Mouse (Mus musculus): ENCODE results near the gene Mpc1. TPM values are rescaled to one million over a fixed set of nuclear protein-coding genes. Genes with fewer than 3 reads are reported as not detected.
"Not testable (repeated sequence)": the region's sequence is repeated elsewhere in the genome, so short reads cannot be mapped to it uniquely, and the experiment has no call there.

Mpc1 gene
- total and polyA plus RNA-seq, 2 experiments from 2014 or later = 306 to 559 TPM

GRCm38 (mm10) chr17:8255583-8255982 lies 27.1 kb upstream of the Mpc1 start:
- Histone ChIP-seq H3K27ac (ENCODE audit: low read depth, low read length) (no peak overlapping the region), H3K9me3 (ENCODE audit: low read length) (no peaks in the 10 kb centered on the region), H3K4me2 (ENCODE audit: low read depth) (no peak overlapping the region), H3K4me3 (ENCODE audit: low read depth, low read length) (no peak overlapping the region), H3K36me3 (ENCODE audit: insufficient read depth) (no peaks in the 10 kb centered on the region), H3K9ac (no peak overlapping the region), H3K27me3 (ENCODE audit: insufficient read depth, low read length) (no peaks in the 10 kb centered on the region), H3K4me1 (ENCODE audit: insufficient read depth) (no peaks in the 10 kb centered on the region)
- DNase-seq (no peak), ATAC-seq (no peak)
- TF ChIP-seq CTCF (IDR thresholded peaks at IDR 0.05; ENCODE audit: low read depth) = no peak
- 88% methylated on average over 6 of the region's 6 CpGs for WGBS

- Histone ChIP-seq H3K27ac (ENCODE audit: low read depth, low read length) (no peak overlapping the region), H3K9me3 (ENCODE audit: low read length) (no peaks in the 10 kb centered on the region), H3K9ac (no peak overlapping the region), H3K27me3 (ENCODE audit: insufficient read depth, low read length) (no peaks in the 10 kb centered on the region), H3K4me2 (ENCODE audit: low read depth) (no peak overlapping the region), H3K4me1 (ENCODE audit: insufficient read depth) (no peaks in the 10 kb centered on the region), H3K36me3 (ENCODE audit: insufficient read depth) (no peaks in the 10 kb centered on the region), H3K4me3 (ENCODE audit: low read depth, low read length) (no peak overlapping the region)
- 80% methylated on average over 8 of the region's 8 CpGs for WGBS
- no peak for ATAC-seq
- TF ChIP-seq CTCF (IDR thresholded peaks at IDR 0.05; ENCODE audit: low read depth) = no peak
- no peak for DNase-seq
These were observed 25.7 kb upstream of the Mpc1 start for GRCm38 (mm10) chr17:8256982-8257381.

GRCm38 (mm10) chr17:8264638-8265037 lies 18.1 kb upstream of the Mpc1 start:
- H3K4me2 ChIP-seq (ENCODE audit: low read depth); H3K36me3 ChIP-seq (ENCODE audit: insufficient read depth); H3K9me3 ChIP-seq (ENCODE audit: low read length); H3K4me1 ChIP-seq (ENCODE audit: insufficient read depth); H3K4me3 ChIP-seq (ENCODE audit: low read depth, low read length); H3K27me3 ChIP-seq (ENCODE audit: insufficient read depth, low read length); H3K27ac ChIP-seq (ENCODE audit: low read depth, low read length); H3K9ac ChIP-seq: not testable (repeated sequence)
- WGBS = 21% methylated on average over 7 of the region's 7 CpGs
- TF ChIP-seq CTCF (IDR thresholded peaks at IDR 0.05; ENCODE audit: low read depth) = peak; percentile 83
- ATAC-seq (peak; percentile 85), DNase-seq (peak; percentile 88)

GRCm38 (mm10) chr17:8272054-8272749 lies 10.5 kb upstream of the Mpc1 start:
- 53% methylated on average over 6 of the region's 6 CpGs for WGBS
- no peak for ATAC-seq
- Histone ChIP-seq H3K27me3 (ENCODE audit: insufficient read depth, low read length) (no peaks in the 10 kb centered on the region; the same call in 1 of the 2 replicates), H3K9ac (no peak overlapping the region), H3K36me3 (ENCODE audit: insufficient read depth) (no peaks in the 10 kb centered on the region), H3K4me2 (ENCODE audit: low read depth) (no peak overlapping the region), H3K9me3 (ENCODE audit: low read length) (no peaks in the 10 kb centered on the region), H3K4me3 (ENCODE audit: low read depth, low read length) (no peak overlapping the region), H3K4me1 (ENCODE audit: insufficient read depth) (no peaks in the 10 kb centered on the region), H3K27ac (ENCODE audit: low read depth, low read length) (no peak overlapping the region)
- no peak for TF ChIP-seq CTCF (IDR thresholded peaks at IDR 0.05; ENCODE audit: low read depth)
- no peak for DNase-seq

- no peaks in the 10 kb centered on the region for H3K9me3 ChIP-seq (ENCODE audit: low read length)
- no peaks in the 10 kb centered on the region for H3K4me1 ChIP-seq (ENCODE audit: insufficient read depth)
- no peaks in the 10 kb centered on the region; the same call in 1 of the 2 replicates for H3K27me3 ChIP-seq (ENCODE audit: insufficient read depth, low read length)
- H3K36me3 ChIP-seq (ENCODE audit: insufficient read depth) = no peaks in the 10 kb centered on the region
- H3K9ac ChIP-seq = no peak overlapping the region
- H3K4me3 ChIP-seq (ENCODE audit: low read depth, low read length) = no peak overlapping the region
- WGBS = 77% methylated on average over 6 of the region's 6 CpGs
- no peak for DNase-seq
- ATAC-seq = no peak
- H3K4me2 ChIP-seq (ENCODE audit: low read depth) = no peak overlapping the region
- TF ChIP-seq CTCF (IDR thresholded peaks at IDR 0.05; ENCODE audit: low read depth) = no peak
- no peak overlapping the region for H3K27ac ChIP-seq (ENCODE audit: low read depth, low read length)
These were observed 9.8 kb upstream of the Mpc1 start for GRCm38 (mm10) chr17:8272951-8273350.

- H3K27ac ChIP-seq (ENCODE audit: low read depth, low read length) = no peak overlapping the region
- H3K9me3 ChIP-seq (ENCODE audit: low read length) = no peaks in the 10 kb centered on the region
- no peak for DNase-seq
- 72% methylated on average over 4 of the region's 4 CpGs for WGBS
- H3K4me2 ChIP-seq (ENCODE audit: low read depth) = no peak overlapping the region
- no peak for ATAC-seq
- H3K4me3 ChIP-seq (ENCODE audit: low read depth, low read length) = no peak overlapping the region
- H3K9ac ChIP-seq = no peak overlapping the region
- H3K27me3 ChIP-seq (ENCODE audit: insufficient read depth, low read length) = no peaks in the 10 kb centered on the region; the same call in 1 of the 2 replicates
- H3K36me3 ChIP-seq (ENCODE audit: insufficient read depth) = no peaks in the 10 kb centered on the region
- H3K4me1 ChIP-seq (ENCODE audit: insufficient read depth) = no peaks in the 10 kb centered on the region
- TF ChIP-seq CTCF (IDR thresholded peaks at IDR 0.05; ENCODE audit: low read depth) = no peak
These were observed 6.6 kb upstream of the Mpc1 start for GRCm38 (mm10) chr17:8276071-8276470.

- H3K9ac ChIP-seq = no peak overlapping the region
- H3K4me2 ChIP-seq (ENCODE audit: low read depth) = no peak overlapping the region
- WGBS = 72% methylated on average over 7 of the region's 7 CpGs
- H3K4me3 ChIP-seq (ENCODE audit: low read depth, low read length) = no peak overlapping the region
- no peaks in the 10 kb centered on the region; the same call in 1 of the 2 replicates for H3K27me3 ChIP-seq (ENCODE audit: insufficient read depth, low read length)
- H3K27ac ChIP-seq (ENCODE audit: low read depth, low read length) = no peak overlapping the region
- no peaks in the 10 kb centered on the region for H3K4me1 ChIP-seq (ENCODE audit: insufficient read depth)
- TF ChIP-seq CTCF (IDR thresholded peaks at IDR 0.05; ENCODE audit: low read depth) = no peak
- ATAC-seq (no peak), DNase-seq (no peak)
- no peaks in the 10 kb centered on the region for H3K9me3 ChIP-seq (ENCODE audit: low read length)
- H3K36me3 ChIP-seq (ENCODE audit: insufficient read depth) = no peaks in the 10 kb centered on the region
These were observed 6.0 kb upstream of the Mpc1 start for GRCm38 (mm10) chr17:8276680-8277079.
